Mouse (Mus musculus): ENCODE measurements around the gene Tmem164. TPM values are rescaled to one million over a fixed set of nuclear protein-coding genes. Genes with fewer than 3 reads are reported as not detected.

Gene Tmem164
- total and polyA plus RNA-seq, 3 experiments, result 41.1 to 110 (median 64.3) TPM

DNA sequence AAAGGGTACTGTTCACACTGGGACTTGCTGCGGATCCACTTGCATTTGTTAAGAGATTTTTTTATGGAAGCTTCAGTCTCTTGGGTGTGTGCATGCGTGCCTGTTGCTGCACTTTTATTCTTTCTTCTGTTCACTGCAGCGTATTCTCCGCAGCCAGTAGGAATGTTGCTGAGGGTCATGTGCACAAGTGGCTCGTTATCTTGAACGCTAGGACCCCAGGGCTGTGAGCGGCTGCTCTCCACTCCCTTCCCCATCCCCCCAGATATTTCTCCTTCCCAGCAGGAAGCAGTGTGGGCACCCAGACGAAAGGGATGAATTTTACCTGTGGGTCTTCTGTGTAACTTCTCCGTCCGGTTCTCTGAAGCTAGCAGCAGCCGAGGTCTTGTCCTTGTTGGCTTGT lies 15.6 kb downstream of the Tmem164 start:
- H3K36me3 ChIP-seq (replicated peaks), result peaks cover 83% of the 10 kb centered on the region
- DNase-seq (ENCODE audit: low spot score), result no peak
- ATAC-seq (ENCODE audit: extremely low read depth, insufficient number of reproducible peaks, low FRiP score, poor library complexity, severe bottlenecking), result no peak
- TF ChIP-seq TAL1 (conservative IDR thresholded peaks at IDR 0.05; ENCODE audit: low read depth, low read length) (no peak), GATA1 (IDR thresholded peaks at IDR 0.05; ENCODE audit: borderline replicate concordance, low read length) (no peak), POLR2AphosphoS5 (IDR thresholded peaks at IDR 0.05; ENCODE audit: insufficient replicate concordance, low read depth, low read length) (no peak), CTCF (IDR thresholded peaks at IDR 0.05; ENCODE audit: low read depth, low read length) (no peak), GATA2 (IDR thresholded peaks at IDR 0.05; ENCODE audit: borderline replicate concordance, low read depth, low read length) (no peak)
- no peaks in the 10 kb centered on the region for H3K9me3 ChIP-seq (replicated peaks)
- no peaks in the 10 kb centered on the region for H3K27me3 ChIP-seq (ENCODE audit: insufficient read depth, low read length)
- H3K4me3 ChIP-seq (ENCODE audit: low read depth, low read length), result no peak overlapping the region
- peaks cover 47% of the 10 kb centered on the region for H3K4me1 ChIP-seq (ENCODE audit: insufficient read depth, low read depth, low read length)

DNA sequence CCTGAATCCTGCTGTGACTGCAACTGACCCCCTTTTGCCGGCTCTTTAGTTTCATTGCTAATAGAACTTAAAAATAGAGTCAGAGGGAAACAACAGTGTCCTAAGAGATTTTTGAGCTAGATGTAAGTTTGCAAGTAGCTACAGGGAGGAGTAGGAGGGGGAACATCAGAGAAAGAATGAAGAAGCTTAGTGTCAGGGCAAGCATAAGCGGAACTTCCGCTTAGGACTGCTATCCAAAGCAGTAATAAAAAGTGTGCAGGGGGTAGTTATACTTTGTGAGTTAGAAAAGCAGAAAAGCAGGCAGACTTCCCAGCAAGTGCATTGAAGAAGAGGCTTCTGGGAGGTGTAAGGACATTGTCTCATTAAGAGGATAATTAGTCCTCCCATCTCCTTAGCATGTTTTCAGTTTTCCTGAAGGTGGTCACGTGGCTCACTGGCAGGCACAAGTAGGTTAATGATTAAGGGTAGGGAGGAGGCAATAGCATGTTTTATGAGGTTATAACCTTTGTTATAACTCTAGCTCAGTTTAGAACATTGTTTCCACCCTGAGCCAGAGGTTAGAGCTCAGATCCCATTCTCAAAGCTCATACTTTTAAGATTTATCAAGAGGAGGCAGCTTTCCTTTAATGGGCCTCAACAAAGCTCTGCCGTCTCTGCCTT lies 16.5 kb downstream of the Tmem164 start:
- TF ChIP-seq GATA1 (IDR thresholded peaks at IDR 0.05; ENCODE audit: borderline replicate concordance, low read length), result no peak
- no peak for TF ChIP-seq CTCF (IDR thresholded peaks at IDR 0.05; ENCODE audit: low read depth, low read length)
- no peak for TF ChIP-seq TAL1 (conservative IDR thresholded peaks at IDR 0.05; ENCODE audit: low read depth, low read length)
- peaks cover 44% of the 10 kb centered on the region for H3K4me1 ChIP-seq (ENCODE audit: insufficient read depth, low read depth, low read length)
- DNase-seq (ENCODE audit: low spot score), result no peak
- peaks cover 84% of the 10 kb centered on the region for H3K36me3 ChIP-seq (replicated peaks)
- no peaks in the 10 kb centered on the region for H3K9me3 ChIP-seq (replicated peaks)
- ATAC-seq (ENCODE audit: extremely low read depth, insufficient number of reproducible peaks, low FRiP score, poor library complexity, severe bottlenecking), result no peak
- H3K27me3 ChIP-seq (ENCODE audit: insufficient read depth, low read length), result no peaks in the 10 kb centered on the region
- no peak overlapping the region for H3K4me3 ChIP-seq (ENCODE audit: low read depth, low read length)

DNA sequence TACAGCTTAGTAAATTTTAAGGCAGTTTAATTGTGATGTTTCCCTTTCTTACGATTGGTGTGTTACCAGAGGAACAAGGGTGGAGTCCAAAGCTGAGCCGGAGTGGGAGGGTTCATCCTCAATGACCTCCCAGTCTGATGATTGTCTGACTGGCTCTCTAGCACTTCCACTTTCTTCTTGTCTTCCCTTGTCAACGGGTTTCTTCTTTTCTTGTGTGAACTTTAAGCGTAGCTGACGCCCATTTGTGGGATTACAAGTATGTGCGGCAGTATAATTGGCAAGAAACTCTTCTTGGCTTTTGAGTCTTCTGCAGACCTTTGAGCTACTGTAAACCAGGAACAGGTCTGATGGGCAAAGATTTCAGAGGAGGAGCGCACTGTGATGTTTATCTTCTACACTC lies 17.0 kb downstream of the Tmem164 start:
- Histone ChIP-seq H3K4me3 (ENCODE audit: low read depth, low read length) (no peak overlapping the region), H3K27me3 (ENCODE audit: insufficient read depth, low read length) (no peaks in the 10 kb centered on the region), H3K36me3 (replicated peaks) (peaks cover 84% of the 10 kb centered on the region), H3K4me1 (ENCODE audit: insufficient read depth, low read depth, low read length) (peaks cover 44% of the 10 kb centered on the region), H3K9me3 (replicated peaks) (no peaks in the 10 kb centered on the region)
- DNase-seq (ENCODE audit: low spot score) (peak; percentile 32), ATAC-seq (ENCODE audit: extremely low read depth, insufficient number of reproducible peaks, low FRiP score, poor library complexity, severe bottlenecking) (peak; percentile 57)
- TF ChIP-seq POLR2AphosphoS5 (IDR thresholded peaks at IDR 0.05; ENCODE audit: insufficient replicate concordance, low read depth, low read length) (no peak), GATA1 (IDR thresholded peaks at IDR 0.05; ENCODE audit: borderline replicate concordance, low read length) (no peak), CTCF (IDR thresholded peaks at IDR 0.05; ENCODE audit: low read depth, low read length) (no peak), GATA2 (IDR thresholded peaks at IDR 0.05; ENCODE audit: borderline replicate concordance, low read depth, low read length) (no peak), TAL1 (conservative IDR thresholded peaks at IDR 0.05; ENCODE audit: low read depth, low read length) (no peak)

DNA sequence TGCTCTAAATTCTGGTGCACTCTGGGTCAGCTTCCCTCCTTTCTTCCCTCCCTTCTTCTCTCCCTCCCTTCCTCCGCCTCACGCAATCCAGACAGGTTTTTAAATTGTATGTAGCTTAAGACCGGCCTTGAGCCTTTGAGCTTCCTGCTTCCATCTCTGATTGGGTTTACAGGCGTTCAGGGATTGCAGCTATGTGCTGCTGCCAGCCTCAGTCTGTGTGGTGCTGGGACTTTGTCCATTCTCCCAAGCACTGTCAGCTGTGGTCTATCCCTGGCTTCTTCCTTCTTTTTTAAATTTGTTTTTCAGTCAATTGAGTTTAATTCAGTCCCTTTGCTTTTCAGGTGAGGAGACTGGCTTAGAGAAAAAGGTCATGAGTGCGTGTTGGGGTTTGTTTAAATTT lies 20.9 kb downstream of the Tmem164 start:
- DNase-seq (ENCODE audit: low spot score), result no peak
- ATAC-seq (ENCODE audit: extremely low read depth, insufficient number of reproducible peaks, low FRiP score, poor library complexity, severe bottlenecking), result no peak
- Histone ChIP-seq H3K9me3 (replicated peaks) (no peaks in the 10 kb centered on the region), H3K4me1 (ENCODE audit: insufficient read depth, low read depth, low read length) (peaks cover 28% of the 10 kb centered on the region), H3K4me3 (ENCODE audit: low read depth, low read length) (no peak overlapping the region), H3K27me3 (ENCODE audit: insufficient read depth, low read length) (no peaks in the 10 kb centered on the region), H3K36me3 (replicated peaks) (peaks cover 81% of the 10 kb centered on the region)
- TF ChIP-seq POLR2AphosphoS5 (IDR thresholded peaks at IDR 0.05; ENCODE audit: insufficient replicate concordance, low read depth, low read length), result no peak
- no peak for TF ChIP-seq CTCF (IDR thresholded peaks at IDR 0.05; ENCODE audit: low read depth, low read length)
- no peak for TF ChIP-seq TAL1 (conservative IDR thresholded peaks at IDR 0.05; ENCODE audit: low read depth, low read length)
- TF ChIP-seq GATA1 (IDR thresholded peaks at IDR 0.05; ENCODE audit: borderline replicate concordance, low read length), result no peak
- TF ChIP-seq GATA2 (IDR thresholded peaks at IDR 0.05; ENCODE audit: borderline replicate concordance, low read depth, low read length), result no peak

DNA sequence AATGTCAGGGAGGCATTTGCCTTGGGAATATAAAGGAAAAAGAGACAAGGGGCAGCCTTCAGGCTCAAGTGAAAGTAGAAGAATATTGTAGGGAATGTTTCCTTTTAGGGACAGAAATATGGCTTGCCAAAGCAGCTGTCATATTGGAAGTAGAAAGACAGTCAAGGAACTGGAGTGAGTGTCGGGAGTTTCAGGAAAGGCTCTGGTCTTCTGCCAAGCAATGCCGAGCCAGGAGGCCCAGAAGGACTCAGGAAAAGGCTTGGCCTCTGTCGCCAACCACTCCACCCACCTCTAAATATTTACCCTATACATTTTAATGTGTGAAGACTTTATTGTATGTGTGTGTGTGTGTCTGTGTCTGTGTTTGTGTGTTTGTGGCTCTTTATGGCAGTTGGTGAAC lies 21.4 kb downstream of the Tmem164 start:
- peaks cover 26% of the 10 kb centered on the region for H3K4me1 ChIP-seq (ENCODE audit: insufficient read depth, low read depth, low read length)
- TF ChIP-seq CTCF (IDR thresholded peaks at IDR 0.05; ENCODE audit: low read depth, low read length), result no peak
- TF ChIP-seq GATA1 (IDR thresholded peaks at IDR 0.05; ENCODE audit: borderline replicate concordance, low read length), result no peak
- TF ChIP-seq POLR2AphosphoS5 (IDR thresholded peaks at IDR 0.05; ENCODE audit: insufficient replicate concordance, low read depth, low read length), result no peak
- no peak for TF ChIP-seq GATA2 (IDR thresholded peaks at IDR 0.05; ENCODE audit: borderline replicate concordance, low read depth, low read length)
- TF ChIP-seq TAL1 (conservative IDR thresholded peaks at IDR 0.05; ENCODE audit: low read depth, low read length), result no peak
- DNase-seq (ENCODE audit: low spot score) (no peak), ATAC-seq (ENCODE audit: extremely low read depth, insufficient number of reproducible peaks, low FRiP score, poor library complexity, severe bottlenecking) (no peak)
- no peaks in the 10 kb centered on the region for H3K9me3 ChIP-seq (replicated peaks)
- no peaks in the 10 kb centered on the region for H3K27me3 ChIP-seq (ENCODE audit: insufficient read depth, low read length)
- H3K4me3 ChIP-seq (ENCODE audit: low read depth, low read length), result no peak overlapping the region
- peaks cover 83% of the 10 kb centered on the region for H3K36me3 ChIP-seq (replicated peaks)

DNA sequence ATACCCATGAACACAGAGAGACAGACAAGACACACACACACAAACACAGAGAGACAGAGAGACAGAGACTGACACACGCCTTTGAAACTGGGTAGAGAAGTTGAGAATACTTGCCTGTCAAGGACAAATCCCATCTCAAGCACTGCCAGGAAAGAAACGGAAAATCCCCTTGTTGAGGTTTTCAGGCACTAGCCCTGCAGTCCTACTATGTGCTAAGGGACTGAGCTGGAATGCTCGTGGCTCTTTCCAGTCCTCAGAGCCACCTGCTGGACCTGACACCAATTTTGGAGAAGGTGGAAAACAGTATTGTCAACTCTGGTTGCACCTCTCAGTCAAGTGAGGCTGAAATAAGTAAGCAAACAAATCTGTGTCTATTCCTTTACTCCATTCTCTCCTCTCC lies 22.7 kb downstream of the Tmem164 start:
- no peak for TF ChIP-seq GATA1 (IDR thresholded peaks at IDR 0.05; ENCODE audit: borderline replicate concordance, low read length)
- no peak for TF ChIP-seq CTCF (IDR thresholded peaks at IDR 0.05; ENCODE audit: low read depth, low read length)
- TF ChIP-seq TAL1 (conservative IDR thresholded peaks at IDR 0.05; ENCODE audit: low read depth, low read length), result no peak
- TF ChIP-seq GATA2 (IDR thresholded peaks at IDR 0.05; ENCODE audit: borderline replicate concordance, low read depth, low read length), result no peak
- no peak for TF ChIP-seq POLR2AphosphoS5 (IDR thresholded peaks at IDR 0.05; ENCODE audit: insufficient replicate concordance, low read depth, low read length)
- peaks cover 82% of the 10 kb centered on the region for H3K36me3 ChIP-seq (replicated peaks)
- ATAC-seq (ENCODE audit: extremely low read depth, insufficient number of reproducible peaks, low FRiP score, poor library complexity, severe bottlenecking), result no peak

More for the DNA sequence above, 22.7 kb downstream of the Tmem164 start:
- no peak for DNase-seq (ENCODE audit: low spot score)
- no peak overlapping the region for H3K4me3 ChIP-seq (ENCODE audit: low read depth, low read length)
- H3K4me1 ChIP-seq (ENCODE audit: insufficient read depth, low read depth, low read length), result peaks cover 13% of the 10 kb centered on the region; the same call in 1 of the 2 replicates
- H3K27me3 ChIP-seq (ENCODE audit: insufficient read depth, low read length), result no peaks in the 10 kb centered on the region
- H3K9me3 ChIP-seq (replicated peaks), result no peaks in the 10 kb centered on the region

Measured in G1E (cell line).